Mouse (Mus musculus) ovary, postnatal 10 days (tissue): Measurements from ENCODE around the gene Sec24b.

ENCODE experiments used
- DNase-seq: peaks from one replicate; pipeline ENCODE4 v3.0.0; 2022; ENCODE audit warnings: low spot score

Sec24b gene

DNA sequence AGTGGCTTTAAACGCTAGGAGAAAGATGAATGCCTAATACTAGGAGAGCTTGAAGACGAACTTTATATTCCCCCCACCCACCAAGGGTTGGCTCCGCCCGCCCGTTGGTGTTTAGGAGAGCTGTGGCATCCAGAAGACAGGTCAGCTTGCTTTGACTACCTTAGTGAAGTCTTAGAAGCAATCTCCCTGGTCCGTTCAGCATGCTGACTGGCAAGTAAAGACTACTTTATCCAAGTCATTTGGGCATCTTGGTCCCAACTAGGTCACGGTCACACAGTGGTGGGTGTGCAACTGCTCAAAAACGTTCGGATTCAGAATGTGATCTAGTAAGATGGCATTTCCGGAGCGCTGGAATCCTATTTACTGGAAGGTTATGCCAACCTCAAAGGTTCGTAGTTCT, at the start of gene Sec24b:
TSS of gene Sec24b (minus strand) at position 273 of the 400 bp plus-strand sequence.
- no peak for DNase-seq

DNA sequence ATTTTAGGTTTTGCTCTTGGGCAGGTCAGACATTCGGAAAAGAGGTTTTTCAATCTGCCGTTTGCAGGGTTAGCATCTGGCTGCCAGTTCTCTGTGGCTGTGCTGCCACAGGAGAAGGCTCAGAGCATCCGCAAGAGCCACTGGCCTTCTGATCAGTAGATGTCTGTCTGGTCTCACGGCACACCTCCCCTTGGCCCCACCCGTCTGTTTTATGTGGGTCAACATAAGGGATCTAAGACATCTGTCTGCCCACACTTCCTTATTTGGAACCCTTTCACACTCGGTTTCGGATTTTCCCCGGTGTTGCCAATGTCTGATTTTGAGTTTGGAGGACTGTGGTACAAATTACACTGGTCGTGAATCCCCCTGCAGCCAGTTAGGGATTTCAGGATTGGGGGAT, 43.1 kb upstream of the Sec24b start:
- no peak for DNase-seq

DNA sequence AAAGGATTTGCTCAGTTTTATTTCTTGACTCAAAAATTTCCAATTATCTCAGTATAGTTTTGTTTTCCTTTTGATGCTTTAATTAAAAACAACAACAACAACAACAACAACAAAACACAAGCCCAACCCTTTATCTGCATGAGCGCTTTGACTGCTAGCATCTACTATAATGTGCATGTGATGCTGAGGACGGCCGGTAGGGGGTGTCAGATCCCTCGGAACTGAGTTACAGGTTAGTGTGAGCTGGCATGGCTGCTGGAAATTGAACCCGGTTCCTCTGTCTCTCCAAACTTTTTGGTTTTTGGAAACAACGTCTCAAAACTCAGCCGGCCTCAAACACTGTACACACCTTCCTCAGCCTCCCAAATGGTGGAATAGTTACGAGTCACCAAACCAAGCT, 42.1 kb upstream of the Sec24b start:
- no peak for DNase-seq

DNA sequence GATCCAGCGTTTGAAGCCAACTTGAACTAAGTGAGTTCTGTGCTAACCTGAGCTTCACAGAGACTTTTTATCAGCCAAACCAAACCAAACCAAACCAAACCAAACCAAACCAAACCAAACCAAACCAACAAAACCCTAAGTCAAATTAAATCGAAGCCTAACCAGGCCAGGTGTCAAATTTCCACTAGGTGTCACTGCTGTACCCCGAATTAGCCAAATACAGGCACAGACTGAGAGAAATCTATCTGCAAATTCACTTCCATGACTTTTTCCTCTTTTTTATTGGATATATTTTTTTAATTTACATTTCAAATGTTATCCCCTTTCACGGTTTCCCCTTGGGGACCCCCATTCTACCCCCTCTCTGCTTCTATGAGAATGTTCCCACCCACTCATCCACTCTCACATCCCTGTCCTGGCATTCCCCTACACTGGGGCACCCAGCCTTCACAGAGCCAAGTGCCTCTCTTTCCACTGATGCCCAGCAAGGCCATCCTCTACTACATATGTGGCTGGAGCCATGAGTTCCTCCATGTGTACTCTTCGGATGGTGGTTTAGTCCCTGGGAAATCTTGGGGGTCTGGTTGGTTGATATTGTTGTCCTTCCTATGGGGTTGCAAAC, 33.9 kb upstream of the Sec24b start:
- no peak for DNase-seq

DNA sequence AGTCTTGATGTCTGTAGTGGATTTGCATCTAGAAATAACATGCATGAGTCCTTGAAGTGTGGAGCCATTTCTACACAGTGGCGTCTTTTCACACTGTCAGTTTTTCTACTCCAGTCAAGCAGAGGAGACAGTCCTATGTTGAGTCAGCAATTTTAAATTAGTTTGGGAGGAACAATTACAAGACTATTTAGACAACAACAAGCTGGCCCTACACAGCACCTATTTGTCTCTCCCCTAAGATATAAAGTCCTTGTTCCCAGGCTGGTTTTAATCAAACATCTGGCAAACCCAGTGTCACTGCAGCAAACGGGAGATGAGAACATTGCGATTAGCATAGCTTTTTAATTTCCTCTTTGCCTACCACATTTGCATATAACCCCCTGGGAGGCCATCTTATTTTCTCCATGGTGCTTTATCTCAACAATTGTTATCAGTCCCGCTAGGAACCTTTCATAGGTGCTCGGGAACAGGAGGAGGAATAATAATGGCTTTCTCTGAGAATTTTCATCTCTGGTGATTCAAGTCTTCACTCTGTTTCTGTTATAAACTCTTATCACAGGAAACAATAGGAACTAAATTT, 32.9 kb upstream of the Sec24b start:
- no peak for DNase-seq

DNA sequence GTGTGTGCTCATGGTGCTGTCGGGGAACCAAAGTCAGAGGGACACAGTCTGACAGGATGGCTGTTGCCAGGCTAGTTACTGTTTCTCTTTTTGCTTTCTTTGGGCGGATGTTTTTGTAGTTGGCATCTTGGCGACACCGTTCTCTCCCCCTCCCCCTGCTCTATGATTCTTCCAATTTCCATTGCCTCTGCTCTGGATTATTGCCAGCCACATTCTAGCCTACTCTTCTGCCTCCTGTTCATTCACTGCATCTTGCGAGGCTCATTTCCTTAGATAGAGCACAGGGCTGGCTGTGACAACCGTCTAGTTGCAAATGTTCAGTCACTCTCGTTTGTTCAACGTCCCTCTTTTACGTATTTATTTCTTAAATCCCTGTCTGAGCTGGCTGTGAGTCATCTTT, 29.1 kb upstream of the Sec24b start:
- no peak for DNase-seq

DNA sequence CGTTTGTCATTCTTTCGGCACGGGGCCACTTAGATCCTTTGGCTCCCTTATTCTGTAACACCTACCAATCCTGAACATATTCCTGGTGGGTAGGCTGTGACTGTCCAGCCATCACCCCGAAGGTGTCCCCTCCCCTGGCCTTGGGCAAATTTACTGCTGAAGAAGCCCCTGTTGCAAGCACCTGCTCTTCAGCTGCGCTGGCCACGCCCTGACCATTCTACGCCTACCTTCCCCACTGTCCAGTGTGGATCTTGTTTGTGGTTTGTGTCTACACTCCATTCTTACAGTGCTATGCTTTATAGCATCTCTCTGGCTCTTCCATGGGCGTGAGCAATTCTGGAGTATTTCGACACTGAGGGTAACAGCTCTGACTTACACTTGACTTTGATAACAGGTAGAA, 27.3 kb upstream of the Sec24b start:
- DNase-seq = no peak

DNA sequence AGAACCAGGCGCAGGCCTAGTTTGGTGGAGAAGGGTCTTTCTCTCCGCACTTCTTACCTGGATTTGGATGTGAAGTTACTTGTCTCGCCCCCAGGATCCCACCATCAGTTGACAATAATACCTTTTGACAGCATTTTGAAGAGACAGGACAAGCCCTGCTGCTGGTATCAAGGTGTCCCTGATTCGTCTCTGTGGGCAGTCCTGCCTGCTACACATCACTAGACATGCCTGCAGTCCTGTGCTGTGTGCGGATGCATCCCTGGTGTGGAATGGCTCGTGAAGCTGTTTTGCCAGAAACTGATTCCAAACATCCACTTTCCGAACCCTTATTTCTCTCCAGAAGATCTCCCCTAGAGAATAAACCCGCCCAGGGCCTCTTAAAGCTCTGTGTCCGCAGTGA, 26.1 kb upstream of the Sec24b start:
- DNase-seq = no peak

DNA sequence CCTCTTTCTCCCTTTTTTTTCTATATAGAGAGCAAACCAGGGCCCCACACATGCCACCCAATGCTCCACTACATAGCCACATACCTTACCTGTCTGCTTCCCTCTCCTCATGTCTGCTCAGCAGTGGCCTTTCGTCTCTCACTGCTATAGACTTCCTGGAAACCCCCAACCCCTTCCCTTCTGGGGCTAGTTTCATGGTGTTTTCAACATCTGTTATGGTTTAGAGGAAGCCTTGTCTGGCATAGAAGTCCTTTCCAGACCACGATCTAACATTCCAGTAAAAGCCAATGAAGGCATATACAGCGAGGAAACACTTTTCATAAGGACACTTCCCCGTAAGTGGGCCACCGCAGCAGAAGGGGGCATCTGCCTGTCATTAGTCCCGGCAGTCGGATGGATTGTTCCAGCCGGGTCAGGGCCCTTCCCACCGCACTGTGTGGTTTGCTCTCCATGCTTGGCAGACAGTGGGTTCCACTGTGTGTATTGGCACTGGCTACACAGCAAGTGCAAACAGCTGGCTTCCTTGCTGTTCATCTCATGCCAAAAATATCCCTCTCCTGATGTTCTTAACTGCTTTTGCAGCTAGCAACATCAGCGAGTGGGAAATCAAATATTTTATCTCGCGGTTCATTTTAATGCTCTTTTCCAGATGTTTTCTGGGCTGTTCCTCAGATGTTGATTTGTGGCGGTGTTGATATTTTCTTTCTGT, 25.2 kb upstream of the Sec24b start:
- no peak for DNase-seq

DNA sequence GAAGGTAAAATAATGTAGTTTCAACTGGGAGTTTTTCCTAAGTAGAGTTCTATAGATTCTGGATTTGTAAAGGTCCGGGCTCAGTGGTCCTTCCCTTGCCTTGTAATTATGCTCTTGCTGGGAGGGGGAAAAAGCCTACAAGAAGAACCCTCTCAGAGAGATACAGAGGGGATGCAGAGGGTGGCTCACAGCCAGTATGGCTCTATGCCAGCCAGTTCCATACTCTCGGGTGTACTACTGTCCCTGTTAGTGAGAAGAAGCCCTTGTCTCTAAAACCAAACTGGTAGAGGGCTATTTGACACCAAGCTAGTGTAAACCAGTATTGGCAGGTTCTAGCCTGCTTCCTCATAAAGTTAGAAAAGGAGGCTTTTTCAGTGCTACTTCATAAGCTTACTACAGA, 22.0 kb upstream of the Sec24b start:
- no peak for DNase-seq

DNA sequence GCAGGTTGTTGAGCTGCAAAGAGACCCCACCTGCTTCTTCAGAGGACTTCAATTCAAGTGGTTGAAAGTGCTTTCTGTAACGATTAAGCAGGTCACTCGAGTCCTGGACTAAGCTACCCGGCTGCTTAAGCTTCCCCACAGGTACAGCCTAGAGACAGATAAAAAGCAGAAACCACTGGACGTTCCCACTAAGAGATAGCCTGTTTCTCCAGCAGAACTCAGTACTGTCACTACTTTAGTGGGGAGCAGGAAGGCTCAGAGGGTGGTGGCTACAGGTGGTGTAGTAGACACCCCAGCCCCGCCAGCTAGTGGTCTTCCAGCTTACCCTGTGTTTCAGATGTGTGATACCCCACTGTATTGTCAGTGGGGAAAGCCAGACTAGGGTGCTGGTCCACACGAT, 19.3 kb upstream of the Sec24b start:
- no peak for DNase-seq

DNA sequence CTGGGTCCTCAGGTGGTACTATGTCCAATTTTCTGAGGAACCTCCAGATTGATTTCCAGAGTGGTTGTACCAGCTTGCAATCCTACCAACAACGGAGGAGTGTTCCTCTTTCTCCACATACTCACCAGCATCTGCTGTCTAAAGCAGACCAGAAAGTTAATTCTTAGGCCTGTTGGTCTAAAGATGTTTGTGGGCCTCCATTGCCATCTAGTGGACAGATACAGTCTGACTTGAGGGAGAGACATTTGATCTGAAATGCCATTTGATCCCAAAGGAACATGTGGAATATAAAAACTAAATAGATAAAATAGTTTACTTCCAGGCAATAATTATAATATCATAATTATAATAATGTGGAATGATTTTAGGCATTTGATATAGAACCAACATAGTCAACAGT, 18.4 kb upstream of the Sec24b start:
- DNase-seq = no peak

DNA sequence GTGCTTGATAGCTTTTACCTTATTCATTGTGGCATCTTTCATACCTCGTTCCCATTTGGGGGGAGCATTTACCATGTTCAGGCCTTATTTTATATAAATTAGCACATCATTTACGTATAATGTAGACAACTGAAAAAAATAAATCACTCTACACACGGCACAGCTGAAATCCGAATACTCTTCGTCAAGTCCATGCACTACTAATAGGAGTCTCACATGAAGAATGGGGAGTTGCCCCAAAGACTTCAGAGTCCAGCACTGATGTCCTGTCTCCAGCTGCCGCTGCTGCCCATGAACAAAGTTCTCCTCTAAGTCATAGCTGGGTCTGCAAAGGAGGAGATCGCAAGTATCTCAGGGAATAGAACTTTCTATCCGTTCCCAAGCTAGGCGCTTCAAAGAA, 15.9 kb upstream of the Sec24b start:
- no peak for DNase-seq

DNA sequence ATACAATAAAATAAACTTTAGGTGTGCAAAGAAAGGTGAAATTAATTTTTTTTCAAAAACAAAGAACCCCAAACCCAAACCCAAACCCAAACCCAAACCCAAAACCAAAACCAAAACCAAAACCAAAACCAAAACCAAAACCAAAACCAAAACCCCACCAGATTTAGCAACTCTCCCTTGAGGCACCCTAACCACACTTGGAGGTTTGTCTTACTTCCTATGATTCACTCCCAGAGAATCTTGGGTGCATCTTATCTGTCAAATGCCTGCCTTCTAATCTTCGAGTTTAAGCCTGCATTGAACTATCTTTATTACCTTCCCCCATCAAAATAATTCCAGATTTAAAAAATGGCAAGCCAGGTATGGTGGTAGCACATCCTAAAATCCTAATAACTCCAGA, 14.4 kb upstream of the Sec24b start:
- no peak for DNase-seq

DNA sequence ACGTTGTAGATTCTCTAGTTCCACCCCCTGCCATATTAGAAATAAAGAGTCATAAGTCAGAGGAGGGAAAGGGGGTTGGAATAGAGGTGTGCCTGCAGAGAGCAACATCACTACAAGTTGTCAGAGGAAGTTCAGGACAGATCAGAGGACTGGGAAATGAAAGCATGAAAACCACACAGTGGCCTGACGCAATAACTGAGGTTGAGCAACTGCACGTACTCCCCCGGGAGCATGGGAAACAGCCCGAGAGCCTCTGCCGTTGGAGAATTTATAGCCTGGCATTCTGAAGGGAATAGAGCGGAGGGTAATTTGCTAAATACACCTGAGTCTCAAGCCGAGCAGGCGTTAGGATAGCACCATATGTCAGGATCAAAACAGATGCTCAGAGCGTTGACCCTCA, 11.7 kb upstream of the Sec24b start:
- DNase-seq = no peak

DNA sequence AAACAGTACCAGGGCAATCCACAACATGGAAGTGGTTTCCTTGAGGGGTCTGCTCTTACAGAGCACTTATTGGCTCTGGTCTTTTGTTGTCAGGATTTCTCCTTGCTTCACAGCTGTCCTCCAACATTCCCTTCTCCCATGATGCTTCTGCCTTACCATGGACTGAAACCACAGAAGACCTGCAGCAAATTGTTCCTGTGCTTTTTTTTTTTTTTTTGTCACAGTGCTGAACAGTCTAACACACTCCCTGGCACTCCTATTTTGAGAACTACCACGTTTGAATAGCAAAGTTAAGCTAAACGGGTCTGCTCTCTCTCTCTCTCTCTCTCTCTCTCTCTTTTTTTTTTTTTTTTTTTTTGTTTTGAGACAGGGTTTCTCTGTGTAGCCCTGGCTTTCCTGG, 10.6 kb upstream of the Sec24b start:
- DNase-seq = no peak

DNA sequence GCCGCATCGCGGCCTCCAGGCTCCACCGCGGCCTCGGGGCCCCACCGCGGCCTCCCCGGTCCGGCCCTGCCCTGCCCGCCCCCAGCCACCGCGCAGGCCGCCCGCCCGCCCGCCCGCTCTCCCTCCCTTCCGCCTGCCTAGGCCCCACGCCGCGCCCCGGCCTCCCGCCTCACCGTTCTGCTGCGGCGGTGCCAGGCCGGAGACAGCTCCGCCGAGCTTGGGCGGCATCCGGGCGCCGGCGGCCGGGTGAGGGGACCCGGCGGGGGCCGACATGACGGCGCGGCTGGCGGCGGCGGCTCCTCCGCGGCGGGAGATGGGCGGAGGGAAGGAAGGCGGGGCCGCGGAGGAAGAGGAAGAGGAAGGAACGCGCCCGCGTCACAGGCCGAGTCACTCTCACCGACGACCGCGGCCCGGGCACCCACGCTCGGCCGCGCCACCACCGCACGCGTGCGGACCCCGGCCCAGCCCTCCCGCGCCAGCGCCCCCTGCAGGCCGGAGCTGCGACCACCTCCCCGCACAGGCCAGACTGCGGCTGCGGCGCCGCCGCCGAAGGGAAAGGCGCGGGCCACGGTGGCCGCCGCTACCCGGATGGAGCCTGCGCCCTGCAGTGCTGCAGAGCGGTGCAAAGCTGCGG, 840 bp downstream of the Sec24b start:
- peak; percentile 64 for DNase-seq

DNA sequence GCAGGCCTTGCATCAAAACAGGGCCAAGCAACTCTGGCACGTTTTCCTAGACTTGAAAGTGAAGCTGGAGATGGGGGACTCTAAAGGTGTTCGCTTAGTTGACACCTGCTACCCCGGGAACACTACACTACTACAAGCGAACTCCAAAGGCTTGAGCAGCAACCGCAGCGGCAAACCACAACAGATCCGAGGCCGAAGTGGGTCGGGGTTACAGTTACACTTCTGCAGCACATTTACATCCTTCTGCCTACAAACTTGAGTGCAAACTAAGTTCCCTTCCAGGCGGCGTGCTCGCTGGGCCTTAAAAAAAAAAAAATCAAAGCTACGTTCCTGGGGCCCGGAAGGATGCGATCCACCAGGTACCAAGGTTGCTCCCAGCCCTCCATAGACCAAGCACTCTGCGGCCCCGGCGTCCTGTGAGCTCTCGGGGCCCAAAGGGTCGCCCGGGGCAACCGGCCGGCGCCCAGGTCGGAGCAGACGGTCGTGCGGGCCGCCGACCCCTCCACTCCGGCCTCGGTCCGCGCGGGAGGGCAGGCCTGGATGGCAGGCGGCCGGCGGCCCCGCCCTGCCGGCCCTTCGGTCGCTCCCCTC, 1.5 kb downstream of the Sec24b start:
- DNase-seq = no peak

DNA sequence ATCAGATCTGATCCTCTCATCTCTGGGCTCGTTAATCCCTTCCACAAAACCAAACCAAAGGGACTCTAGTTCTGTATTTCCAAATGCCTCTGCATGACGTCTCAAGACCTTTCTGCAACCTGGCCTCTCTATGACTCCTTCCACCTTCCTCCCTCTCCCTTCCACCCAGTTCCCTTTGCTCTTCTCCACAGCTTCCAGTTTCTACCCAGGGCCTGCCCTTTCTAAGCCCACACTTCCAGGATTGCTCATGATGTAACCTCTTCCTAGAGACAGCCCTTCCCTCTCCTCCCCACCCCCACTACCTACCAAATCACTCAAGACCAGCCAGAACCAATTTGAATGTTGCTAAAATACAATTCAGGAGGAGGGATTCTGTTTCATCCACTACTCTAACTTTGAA, 2.9 kb downstream of the Sec24b start:
- DNase-seq = no peak

DNA sequence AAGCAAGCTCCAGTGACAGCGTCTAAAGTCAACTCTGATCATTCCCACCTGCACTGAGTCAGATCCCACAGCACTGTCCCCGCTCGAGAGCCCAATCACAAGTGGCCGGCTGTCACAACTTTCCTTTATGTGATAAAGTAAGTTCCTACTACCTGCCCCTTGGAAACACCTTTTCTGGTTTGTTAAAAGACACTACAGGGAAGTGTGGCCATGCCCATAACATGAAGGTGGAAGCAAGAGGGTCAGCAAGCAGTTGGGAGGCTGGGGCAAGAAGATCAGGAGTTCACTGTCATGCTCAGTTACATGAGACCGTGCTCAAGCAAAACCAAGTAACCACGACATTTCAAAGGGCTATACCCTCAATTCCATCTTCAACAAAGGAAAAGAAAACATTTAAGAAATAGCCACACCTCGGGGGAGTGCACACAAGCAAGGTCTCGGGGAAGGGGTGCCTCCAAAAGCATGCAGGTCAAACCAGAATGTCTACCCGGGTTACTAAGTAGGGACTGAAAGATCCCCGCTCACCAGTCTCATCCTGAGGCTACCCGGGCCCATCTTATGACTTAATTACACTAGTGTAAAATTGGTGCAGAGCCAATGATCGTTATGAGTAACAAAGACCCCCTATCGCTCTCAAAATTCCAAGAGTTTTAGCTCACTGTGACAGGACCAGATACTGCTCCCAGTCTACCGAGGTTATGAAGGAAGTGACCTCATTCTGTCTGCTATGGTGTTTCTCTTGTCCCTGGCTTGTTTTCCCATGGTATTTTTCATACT, 3.6 kb downstream of the Sec24b start:
- no peak for DNase-seq

DNA sequence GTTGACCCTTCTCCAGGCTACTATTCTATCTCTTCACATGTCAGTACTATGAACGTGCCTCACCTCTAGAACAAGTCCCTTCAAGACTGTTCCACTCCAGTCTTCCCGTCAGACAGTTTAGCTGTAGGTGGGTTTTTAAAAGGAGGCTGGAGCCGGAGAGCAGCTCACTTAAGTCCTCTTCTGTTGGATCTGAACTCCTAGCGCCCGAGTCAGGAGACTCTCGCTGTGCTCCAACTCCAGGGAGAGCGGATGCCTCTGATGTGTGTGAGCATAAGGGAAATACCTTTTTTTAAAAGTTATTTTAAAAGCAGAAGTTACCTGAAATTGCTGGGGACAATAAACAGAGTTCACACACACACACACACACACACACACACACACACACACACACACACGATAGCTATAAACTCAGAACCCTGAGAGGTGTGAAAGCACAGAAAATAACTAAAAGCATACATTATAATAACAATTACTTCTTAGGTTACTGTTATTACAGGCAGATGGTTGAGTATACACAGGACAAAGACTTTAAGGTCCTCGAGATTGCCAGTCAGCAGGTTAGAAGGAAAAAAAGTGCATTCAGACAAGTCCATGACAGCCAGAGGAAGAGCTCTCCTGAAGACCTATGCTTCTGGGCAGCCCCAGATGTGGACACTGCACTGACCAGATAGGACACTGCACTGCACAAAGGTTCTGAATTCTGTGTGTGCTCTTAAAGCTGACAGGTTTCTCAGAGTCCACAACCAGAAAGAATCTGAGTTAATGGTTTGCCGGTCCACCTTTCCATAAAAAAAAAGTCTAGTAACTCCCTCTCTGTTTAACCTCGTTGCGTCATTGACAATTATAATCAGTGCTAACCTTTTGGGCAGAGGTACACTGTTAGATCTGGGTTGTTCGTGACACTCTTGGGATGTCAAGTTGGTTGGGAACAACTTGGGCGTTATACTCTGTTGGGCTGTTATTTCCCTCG, 5.7 kb downstream of the Sec24b start:
- DNase-seq = no peak
